Mouse (Mus musculus) gastrocnemius, adult 18-20 months (tissue): ENCODE measurements around the gene Eefsec. TPM values are rescaled to one million over a fixed set of nuclear protein-coding genes. Genes with fewer than 3 reads are reported as not detected.

Experiments used
- DNase-seq: peaks from one replicate; pipeline ENCODE4 v3.0.0; 2021; ENCODE audit warnings: low spot score
- total RNA-seq, 2 experiments: library from RNA; stranded (reverse); gene quantifications; 2 replicates each; pipeline ENCODE4 v1.2.3; 2021

The Eefsec gene
- total RNA-seq, 2 experiments from 2014 or later: 7.1 to 7.6 TPM

- peak; percentile 62 for DNase-seq
Measured at GRCm38 (mm10) chr6:88343485-88344450, 102.6 kb downstream of the Eefsec start.

GRCm38 (mm10) chr6:88342965-88343364 lies 103.4 kb downstream of the Eefsec start:
- DNase-seq: no peak

GRCm38 (mm10) chr6:88341182-88341581 lies 105.2 kb downstream of the Eefsec start:
- no peak for DNase-seq

- DNase-seq: no peak
Measured at GRCm38 (mm10) chr6:88340761-88341160, 105.6 kb downstream of the Eefsec start.

- no peak for DNase-seq
Measured at GRCm38 (mm10) chr6:88329336-88329735, 117.0 kb downstream of the Eefsec start.

DNA sequence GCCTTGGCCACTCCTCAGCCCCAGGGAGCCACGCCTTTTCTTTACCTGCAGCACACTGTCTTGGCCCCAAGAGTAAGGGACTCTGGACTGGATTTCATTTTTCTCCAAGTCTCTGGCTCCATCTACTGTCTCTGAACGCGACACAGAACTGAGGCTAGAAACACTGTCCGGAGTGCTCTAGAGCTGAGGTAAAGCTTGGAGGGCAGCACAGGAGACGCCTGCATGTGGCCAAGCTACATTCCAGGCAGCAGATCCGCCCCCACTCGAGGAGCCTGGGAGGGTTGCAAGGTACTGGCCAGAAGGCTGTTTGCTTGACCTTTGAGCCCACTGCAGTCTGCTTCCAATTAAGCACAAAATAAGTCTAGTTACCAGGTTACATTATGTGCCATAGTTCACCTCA lies 124.5 kb downstream of the Eefsec start:
- DNase-seq: peak; percentile 13

DNA sequence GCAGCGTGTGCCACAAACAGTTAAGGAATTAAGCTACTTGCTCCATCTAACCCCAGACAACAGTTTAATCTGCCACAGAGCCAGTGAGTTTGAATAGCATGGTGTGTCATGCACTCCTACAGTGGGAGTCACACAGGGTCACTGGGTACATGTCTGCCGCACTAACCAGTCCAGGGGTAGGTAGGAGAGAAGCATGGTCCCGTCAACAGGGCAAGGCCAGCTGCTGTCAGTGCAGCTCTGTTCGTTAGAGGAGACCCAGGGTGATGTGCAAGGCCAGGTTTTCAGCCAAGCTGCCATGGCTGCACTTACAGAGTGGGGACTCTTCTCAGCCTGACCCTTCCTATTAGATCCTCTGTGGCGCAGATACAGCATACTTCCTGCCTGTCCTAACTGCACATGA lies 125.1 kb downstream of the Eefsec start:
- no peak for DNase-seq

- no peak for DNase-seq
Measured at GRCm38 (mm10) chr6:88319735-88320134, 126.6 kb downstream of the Eefsec start.

DNA sequence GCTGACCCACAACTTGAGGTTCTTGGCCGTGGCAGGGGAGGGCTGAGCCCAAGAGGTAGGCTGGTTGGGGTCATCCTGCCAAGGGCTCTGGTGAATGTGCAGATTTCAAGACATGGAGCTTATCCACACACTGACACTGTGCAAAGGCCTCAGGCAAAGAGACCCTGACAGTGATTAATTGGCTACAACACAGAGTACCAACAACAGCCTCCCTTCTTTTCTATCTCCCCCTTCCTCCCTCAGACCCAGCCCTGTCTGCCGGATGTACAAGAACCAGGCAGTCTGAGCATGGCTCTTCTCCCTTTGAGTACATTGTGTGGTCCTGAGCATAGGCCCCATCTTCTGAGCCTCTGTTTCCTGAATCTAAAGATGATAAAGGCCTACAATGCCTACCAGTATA lies 131.0 kb downstream of the Eefsec start:
- DNase-seq: no peak

- no peak for DNase-seq
Measured at GRCm38 (mm10) chr6:88313937-88314336, 132.4 kb downstream of the Eefsec start.

GRCm38 (mm10) chr6:88311593-88311992 lies 134.7 kb downstream of the Eefsec start:
- no peak for DNase-seq

GRCm38 (mm10) chr6:88306100-88306746 lies 140.1 kb downstream of the Eefsec start:
- peak; percentile 15 for DNase-seq

- DNase-seq: no peak
Measured at GRCm38 (mm10) chr6:88301234-88301633, 145.1 kb downstream of the Eefsec start.

GRCm38 (mm10) chr6:88299491-88299890 lies 146.8 kb downstream of the Eefsec start:
- DNase-seq: no peak

DNA sequence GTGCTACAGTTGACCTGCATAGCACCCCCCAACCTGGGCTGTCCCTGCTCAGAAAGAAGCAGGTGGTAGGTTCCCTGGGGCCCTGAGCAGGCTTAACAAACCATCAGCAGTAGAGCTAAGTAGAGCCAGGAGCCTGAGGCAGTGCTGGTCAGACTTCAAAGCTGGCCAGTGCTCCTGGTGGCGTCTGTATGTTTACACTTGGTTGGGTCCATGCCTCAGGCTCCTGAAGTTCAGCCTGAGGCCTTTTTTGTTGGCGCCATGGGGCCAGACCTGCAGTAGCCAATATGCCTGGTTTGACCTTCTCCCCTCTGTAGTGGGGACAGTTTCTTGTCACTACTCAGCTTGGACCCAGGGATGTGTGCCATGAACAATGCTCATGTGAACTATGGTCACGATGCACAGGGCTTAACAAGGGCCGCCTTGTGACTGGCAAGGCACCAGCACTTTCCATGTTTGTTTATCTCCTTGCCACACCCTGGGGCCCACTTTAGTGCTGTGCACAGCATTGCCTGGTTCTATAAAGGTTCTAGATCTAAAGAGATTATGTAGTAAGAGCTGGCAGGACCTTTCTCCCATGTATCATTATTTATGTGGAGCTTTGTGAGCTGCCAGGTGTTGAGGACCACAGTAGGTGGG lies 153.9 kb downstream of the Eefsec start:
- DNase-seq: no peak

DNA sequence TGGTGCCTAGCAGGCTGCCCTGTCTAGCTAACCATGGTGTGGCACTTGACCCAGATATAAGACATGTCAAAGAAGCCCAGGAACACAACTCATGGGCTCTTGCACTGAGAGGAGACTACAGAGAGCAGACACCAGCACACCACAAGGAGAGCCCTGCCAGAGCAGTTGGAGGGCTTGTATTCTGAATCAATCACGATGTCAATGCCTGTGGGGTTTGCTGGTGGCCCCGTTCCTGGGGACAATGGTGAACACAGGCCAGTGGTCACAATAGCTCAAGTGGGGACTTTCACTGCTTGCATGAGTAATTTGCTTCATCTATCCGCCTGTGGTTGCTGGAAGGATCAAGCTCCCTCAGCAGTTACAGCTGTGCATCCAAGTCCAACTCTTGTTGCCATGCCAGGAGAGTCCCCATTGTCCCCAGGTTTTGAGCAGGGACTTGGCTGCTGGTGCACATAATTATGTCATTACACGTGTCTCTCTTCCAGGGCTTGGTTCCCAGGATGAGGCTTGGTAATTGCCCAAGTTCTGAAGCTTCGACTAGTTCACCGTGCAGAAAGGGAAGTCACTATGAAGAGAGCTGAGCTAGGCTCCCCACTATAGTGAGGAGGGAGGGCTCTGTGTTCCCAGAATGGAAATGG lies 156.1 kb downstream of the Eefsec start:
- peak; percentile 57 for DNase-seq

GRCm38 (mm10) chr6:88278141-88278540 lies 168.2 kb downstream of the Eefsec start:
- no peak for DNase-seq

- no peak for DNase-seq
Measured at GRCm38 (mm10) chr6:88277242-88277641, 169.1 kb downstream of the Eefsec start.

GRCm38 (mm10) chr6:88276221-88276620 lies 170.1 kb downstream of the Eefsec start:
- DNase-seq: no peak

- no peak for DNase-seq
Measured at GRCm38 (mm10) chr6:88274623-88275022, 171.7 kb downstream of the Eefsec start.

GRCm38 (mm10) chr6:88267970-88268369 lies 178.4 kb downstream of the Eefsec start:
- no peak for DNase-seq

DNA sequence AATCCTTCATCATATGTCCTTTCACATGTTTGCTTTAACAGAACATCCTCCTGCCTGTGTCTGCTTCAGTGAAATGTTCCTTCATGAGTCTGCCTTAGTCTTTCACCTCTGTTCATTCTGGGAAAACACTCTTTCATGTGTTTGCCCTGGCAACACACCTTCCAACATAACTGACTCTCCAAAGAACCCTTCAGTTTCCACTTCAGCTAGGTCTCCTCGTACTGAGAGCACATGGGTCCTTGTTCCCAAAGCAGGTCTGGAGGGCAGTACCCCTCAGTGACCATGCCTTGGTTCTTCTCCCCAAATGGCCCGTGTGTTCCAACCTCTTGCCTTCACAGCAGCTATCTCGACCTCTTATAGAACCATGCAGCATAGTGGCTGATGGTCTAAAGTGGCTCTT lies 179.3 kb downstream of the Eefsec start:
- no peak for DNase-seq
